Mouse (Mus musculus): ENCODE results near the gene Slitrk6.
A peak's percentile ranks its signal among the peaks of the same experiment; 100 is the strongest.

Slitrk6 gene

DNA sequence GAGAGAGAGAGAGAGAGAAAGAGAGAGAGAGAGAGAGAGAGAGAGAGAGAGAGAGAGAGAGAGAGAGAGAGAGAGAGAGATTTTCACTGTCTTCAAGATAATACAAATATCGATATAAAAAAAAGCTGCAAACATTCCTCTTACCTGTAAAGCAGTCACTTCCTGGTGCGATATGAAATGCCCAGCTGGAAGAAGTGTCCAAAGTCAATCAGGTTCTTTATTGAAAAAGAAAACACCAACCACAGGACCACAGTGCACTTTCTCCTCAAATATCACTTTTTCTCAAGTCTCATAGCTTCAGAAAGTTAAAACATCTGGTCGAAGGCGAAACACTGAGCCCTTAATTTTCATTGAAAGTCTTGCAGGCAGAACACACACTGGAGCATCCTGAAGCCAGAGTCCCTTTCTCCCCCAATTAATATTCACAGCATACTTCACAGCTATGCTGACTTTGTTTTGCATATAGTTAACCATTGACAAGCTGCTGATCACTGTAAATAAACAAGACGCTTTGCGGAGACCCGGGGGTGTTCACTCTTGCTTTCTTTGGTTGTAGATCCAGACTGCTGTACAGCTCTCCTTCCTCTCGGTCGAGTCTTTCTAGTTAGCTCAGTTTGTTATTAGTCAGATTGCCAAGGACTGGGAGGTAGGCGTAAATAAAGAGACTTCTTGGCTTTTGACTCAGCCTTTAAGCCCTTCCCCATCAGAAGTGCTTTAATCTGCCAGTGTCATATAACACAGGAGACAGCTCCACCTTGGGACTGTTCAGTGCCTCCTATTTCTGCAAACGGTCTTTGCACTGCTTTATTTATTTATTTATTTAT is at the start of gene Slitrk6:
Gene Slitrk6, minus strand, starts transcription at position 666 of the 824 bp plus-strand sequence.
- DNase-seq (ENCODE audit: low spot score) = peak; percentile 69

GRCm38 (mm10) chr14:110777546-110777945 is 22.6 kb upstream of the Slitrk6 start:
- peak; percentile 29 for DNase-seq (ENCODE audit: low spot score)

DNA sequence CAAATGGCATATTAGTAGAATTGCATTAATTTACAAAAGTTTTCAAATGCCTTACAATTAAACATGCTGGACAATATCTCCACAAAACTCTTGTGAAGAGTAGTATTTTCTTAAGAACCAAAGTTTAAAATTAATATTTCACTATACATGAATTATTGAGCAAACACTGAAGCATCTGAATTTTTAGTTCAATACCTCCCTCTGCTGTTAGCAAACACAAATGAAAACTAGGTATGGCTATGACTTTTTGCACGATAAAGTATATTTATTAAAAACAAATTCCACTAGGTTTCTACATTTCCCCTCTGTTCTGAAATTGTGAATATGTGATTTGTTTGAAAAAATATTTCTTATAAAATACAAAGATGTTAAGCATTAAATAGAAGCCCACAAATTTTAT is 15.7 kb upstream of the Slitrk6 start:
- DNase-seq (ENCODE audit: low spot score) = no peak

DNA sequence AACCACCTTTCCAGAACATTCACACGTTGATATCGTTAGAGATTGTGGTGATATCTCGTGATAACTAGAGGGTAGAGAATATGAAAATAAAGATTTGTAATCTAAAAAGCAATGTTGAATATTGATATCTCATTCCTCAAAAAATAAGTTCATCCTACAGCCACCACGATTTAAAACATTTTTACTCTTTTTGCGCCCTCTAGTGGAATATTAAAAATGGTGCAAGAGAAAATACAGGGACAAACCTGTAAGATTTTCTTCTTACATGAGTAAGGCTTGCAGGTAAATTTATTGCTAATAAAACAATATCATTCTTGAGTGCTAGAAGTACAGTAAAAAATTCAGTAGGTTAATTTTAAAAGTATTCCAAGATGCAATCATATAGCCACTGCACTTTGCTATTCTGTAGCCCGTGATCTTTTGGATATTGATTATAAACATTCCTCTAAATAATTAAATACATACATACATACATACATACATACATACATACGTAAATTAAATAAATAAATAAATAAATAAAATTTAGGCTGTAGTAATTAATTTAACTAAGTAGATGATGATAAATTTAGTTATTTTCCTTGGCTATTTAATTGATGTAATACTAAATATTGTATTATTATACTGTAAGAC is 7.8 kb upstream of the Slitrk6 start:
- peak; percentile 75 for DNase-seq (ENCODE audit: low spot score)

- no peak for DNase-seq (ENCODE audit: low spot score)
Observed at GRCm38 (mm10) chr14:110760909-110761308, 6.0 kb upstream of the Slitrk6 start.

GRCm38 (mm10) chr14:110755308-110755650 is 330 bp upstream of the Slitrk6 start:
- no peak for DNase-seq (ENCODE audit: low spot score)

DNA sequence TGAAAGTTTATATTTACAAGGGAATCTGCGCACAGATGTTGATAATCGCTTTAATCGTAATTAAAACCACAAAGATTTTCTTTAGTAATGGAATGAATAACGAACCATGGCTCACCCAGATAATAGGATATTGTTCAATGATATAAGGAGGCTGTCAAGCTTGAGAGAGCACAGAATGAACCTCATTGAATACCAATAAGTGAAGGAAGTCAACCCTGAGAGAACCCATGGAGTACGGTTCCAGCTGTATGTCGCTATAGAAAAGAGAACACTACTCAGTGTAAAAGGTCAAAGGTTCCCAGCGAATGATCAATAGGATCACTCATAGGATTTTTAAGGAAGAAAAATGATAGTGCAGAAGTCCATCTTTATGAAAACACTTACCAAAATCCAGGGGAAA is 15.1 kb downstream of the Slitrk6 start:
- DNase-seq (ENCODE audit: low spot score) = peak; percentile 76

GRCm38 (mm10) chr14:110739368-110739767 is 15.6 kb downstream of the Slitrk6 start:
- DNase-seq (ENCODE audit: low spot score) = no peak

DNA sequence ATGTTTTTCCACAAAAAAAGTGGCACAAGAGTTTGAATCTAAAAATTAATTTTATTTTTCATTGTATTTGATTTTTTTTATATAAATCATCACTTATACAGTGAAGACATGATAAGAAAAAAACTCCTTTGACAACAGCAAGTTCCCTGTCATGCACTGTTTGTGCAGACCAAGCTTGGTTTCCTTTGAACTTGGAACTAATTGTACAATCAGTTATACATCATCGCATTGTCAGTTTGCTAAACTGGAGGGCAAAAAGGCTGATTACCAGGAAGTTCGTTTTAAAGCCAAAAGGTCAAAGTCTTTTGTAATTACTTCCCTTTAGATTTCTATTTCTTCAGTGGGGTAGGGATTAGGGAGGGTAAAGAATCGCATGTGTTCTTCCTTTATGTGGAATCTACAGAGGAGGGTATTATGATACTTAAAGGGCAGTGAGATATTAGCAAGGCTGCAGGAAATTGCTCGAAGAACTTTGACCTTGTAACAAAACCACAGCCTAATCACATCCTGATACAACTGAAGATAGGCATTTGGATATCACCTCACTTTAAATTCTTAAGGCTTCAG is 26.5 kb downstream of the Slitrk6 start:
- DNase-seq (ENCODE audit: low spot score) = peak; percentile 58

DNA sequence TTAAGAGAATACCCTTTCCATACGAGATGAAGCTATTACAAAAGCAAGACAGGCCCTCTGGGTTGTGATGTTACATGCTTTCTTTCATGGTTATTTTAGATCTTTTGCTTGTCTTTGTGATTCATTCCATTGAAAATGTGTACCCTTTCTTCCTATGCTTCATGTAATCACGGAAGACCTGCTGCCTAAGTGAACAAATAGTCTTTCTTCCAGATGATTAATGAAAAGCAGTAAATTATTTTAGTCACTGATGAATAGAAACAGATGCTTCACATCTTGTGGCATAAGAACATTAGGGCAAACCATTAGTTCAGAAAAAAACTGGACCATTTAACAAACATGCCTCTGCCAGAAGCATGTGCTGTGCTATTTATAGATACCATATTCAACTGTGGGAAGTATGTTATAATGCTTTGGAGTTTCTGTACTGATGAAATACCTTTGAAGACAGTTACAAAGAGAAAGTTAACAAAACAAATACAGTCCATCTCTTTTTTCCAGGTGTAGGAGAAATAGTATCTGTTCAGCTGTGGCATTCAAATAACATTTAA is 30.8 kb downstream of the Slitrk6 start:
- peak; percentile 62 for DNase-seq (ENCODE audit: low spot score)
